Mouse (Mus musculus) layer of hippocampus, postnatal 36 days (tissue): ENCODE data around the gene Shank2. TPM values are rescaled to one million over a fixed set of nuclear protein-coding genes. Genes with fewer than 3 reads are reported as not detected.
A peak's percentile ranks its signal among the peaks of the same experiment; 100 is the strongest.

Source experiments
- DNase-seq, 2 experiments: peaks; one replicate each; pipeline ENCODE4 v3.0.0; 2022
- total RNA-seq, 2 experiments: library from RNA; stranded (reverse); gene quantifications; 2 replicates each; pipeline ENCODE4 v1.2.3; 2021

Shank2 gene
- total RNA-seq, 2 experiments from 2014 or later: 121 to 138 TPM

- no peak for DNase-seq
Observed at GRCm38 (mm10) chr7:144373059-144373458, 371.3 kb downstream of the Shank2 start.

- DNase-seq: no peak
Observed at GRCm38 (mm10) chr7:144375483-144375882, 373.8 kb downstream of the Shank2 start.

- DNase-seq: no peak
Observed at GRCm38 (mm10) chr7:144378254-144378653, 376.5 kb downstream of the Shank2 start.

- DNase-seq: no peak
Observed at GRCm38 (mm10) chr7:144379243-144379884, 377.6 kb downstream of the Shank2 start.

- no peak for DNase-seq
Observed at GRCm38 (mm10) chr7:144381588-144381987, 379.9 kb downstream of the Shank2 start.

- no peak for DNase-seq
Observed at GRCm38 (mm10) chr7:144387537-144387936, 385.8 kb downstream of the Shank2 start.

- DNase-seq: no peak
Observed at GRCm38 (mm10) chr7:144389704-144390103, 388.0 kb downstream of the Shank2 start.

GRCm38 (mm10) chr7:144390676-144391075, 388.9 kb downstream of the Shank2 start:
- DNase-seq: no peak

GRCm38 (mm10) chr7:144391727-144392126, 390.0 kb downstream of the Shank2 start:
- no peak for DNase-seq

- no peak for DNase-seq
Observed at GRCm38 (mm10) chr7:144402492-144402891, 400.8 kb downstream of the Shank2 start.

GRCm38 (mm10) chr7:144407675-144408074, 405.9 kb downstream of the Shank2 start:
- DNase-seq: peak in 1 of 2 experiments; percentile 57

GRCm38 (mm10) chr7:144408464-144409000, 406.8 kb downstream of the Shank2 start:
- DNase-seq: no peak

GRCm38 (mm10) chr7:144409682-144410081, 408.0 kb downstream of the Shank2 start:
- DNase-seq: no peak

GRCm38 (mm10) chr7:144411967-144412906, 410.5 kb downstream of the Shank2 start:
- DNase-seq: no peak

GRCm38 (mm10) chr7:144414632-144415031, 412.9 kb downstream of the Shank2 start:
- no peak for DNase-seq

GRCm38 (mm10) chr7:144415795-144416194, 414.1 kb downstream of the Shank2 start:
- DNase-seq: no peak

GRCm38 (mm10) chr7:144417234-144417633, 415.5 kb downstream of the Shank2 start:
- DNase-seq: no peak

GRCm38 (mm10) chr7:144417644-144418343, 416.1 kb downstream of the Shank2 start:
- peak; percentile 73 to 82 for DNase-seq

GRCm38 (mm10) chr7:144420552-144420951, 418.8 kb downstream of the Shank2 start:
- no peak for DNase-seq

GRCm38 (mm10) chr7:144421478-144421877, 419.8 kb downstream of the Shank2 start:
- DNase-seq: no peak

- DNase-seq: peak in 1 of 2 experiments; percentile 48
Observed at GRCm38 (mm10) chr7:144425953-144426352, 424.2 kb downstream of the Shank2 start.

- no peak for DNase-seq
Observed at GRCm38 (mm10) chr7:144426594-144426993, 424.9 kb downstream of the Shank2 start.

- DNase-seq: no peak
Observed at GRCm38 (mm10) chr7:144427460-144427859, 425.7 kb downstream of the Shank2 start.
